Mouse (Mus musculus) left cerebral cortex, postnatal 14 days (tissue): Measurements from ENCODE around the gene Gria3. TPM values are rescaled to one million over a fixed set of nuclear protein-coding genes. Genes with fewer than 3 reads are reported as not detected.

Source experiments
- DNase-seq, 2 experiments: peaks; one replicate each; pipeline ENCODE4 v3.0.0; 2021 to 2022; ENCODE audit warnings: low spot score in 2 of 2, mixed read lengths in 1 of 2
- intact Hi-C: fragments of 180-260 bp; cut with DNase I; formaldehyde crosslinking; loops from one replicate; pipeline ENCODE4 v1.15.1; 2025
- microRNA-seq, 2 experiments: library from miRNA; unstranded; fragments of <30 nt; microRNA quantifications; one replicate each; pipeline ENCODE4 v1.2.0; 2022
- total RNA-seq, 2 experiments: library from RNA; stranded (reverse); gene quantifications; 2 replicates each; pipeline ENCODE4 v1.2.3; 2021

The Gria3 gene
- total RNA-seq, 2 experiments from 2014 or later, result 178 to 196 TPM

DNA sequence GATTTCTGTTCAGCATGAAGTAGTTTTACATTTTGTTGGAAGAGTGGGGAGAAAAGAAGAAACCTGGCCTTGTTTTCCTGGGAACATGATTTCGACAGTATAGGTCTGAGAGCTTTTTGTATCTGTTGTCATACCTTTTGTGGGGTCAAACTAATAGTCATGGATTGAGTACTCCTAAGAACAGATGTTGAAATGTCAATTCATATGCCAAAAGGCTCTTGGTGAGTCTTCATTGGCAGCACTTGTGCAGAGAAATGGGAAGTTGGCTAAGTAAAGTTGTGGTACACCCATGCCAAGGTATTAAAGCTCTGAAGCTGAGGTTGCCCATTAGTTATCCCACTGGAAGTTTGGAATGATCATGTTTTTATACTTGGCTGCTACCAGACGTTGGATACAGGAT is 135.2 kb downstream of the Gria3 start:
- DNase-seq, result no peak
- intact Hi-C loops, result no loop called here

DNA sequence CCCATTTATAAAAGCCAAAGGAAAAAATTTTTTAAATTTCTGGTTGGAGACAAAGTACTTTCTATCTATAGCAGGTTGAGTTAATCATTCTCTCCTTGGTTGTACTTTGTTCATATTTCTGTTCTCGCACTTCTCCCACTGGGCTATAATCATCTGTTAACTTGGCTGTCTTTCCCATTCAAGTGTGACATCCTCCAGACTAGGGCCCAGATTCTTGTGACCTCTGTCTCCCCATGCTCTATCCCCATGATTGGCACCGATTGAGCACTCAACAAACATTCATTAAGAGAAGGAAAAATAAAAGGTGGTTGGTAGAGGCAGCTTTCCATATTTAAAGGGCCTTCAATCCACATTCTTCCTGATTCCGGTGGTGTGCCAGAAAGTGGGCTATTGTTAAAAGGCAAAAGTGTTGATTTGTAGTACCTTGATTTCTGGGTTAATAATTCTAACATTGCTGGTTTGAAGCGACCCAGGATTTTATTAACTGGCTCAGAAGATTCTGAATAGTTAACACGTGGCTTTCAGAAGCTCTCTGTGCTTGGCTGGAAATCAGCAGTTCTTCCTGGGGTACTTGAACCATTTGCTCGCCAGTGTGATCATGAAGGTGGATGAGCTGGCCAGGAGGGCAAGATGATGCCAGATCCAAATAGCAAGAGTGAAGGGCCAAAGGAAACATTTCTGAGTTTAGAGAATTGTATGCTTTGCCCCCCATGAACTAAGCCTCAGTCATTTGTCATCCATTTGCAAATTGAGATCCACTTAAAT is 161.8 kb downstream of the Gria3 start:
- intact Hi-C loops, result no loop called here

DNA sequence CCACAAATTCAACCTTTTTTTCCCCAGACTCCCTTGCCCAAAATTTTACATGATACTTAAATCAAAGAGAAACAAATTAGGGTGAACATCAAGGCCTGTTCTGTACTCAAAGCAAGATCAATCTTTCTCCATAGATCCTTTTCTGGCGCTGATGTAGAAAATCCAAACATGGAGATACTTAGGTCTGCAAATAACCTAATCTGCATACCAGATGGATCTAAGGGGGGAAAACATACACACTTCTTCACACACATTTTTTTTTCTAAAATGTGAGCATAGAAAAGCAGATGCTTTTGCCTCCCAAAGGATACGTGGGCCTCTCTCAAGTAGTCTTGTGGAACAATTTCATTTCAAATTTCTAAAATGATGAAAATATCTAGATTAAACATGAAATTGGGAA is 164.2 kb downstream of the Gria3 start:
- DNase-seq, result peak in 1 of 2 experiments; percentile 7

More for the DNA sequence above, 161.8 kb downstream of the Gria3 start:
- no peak for DNase-seq

DNA sequence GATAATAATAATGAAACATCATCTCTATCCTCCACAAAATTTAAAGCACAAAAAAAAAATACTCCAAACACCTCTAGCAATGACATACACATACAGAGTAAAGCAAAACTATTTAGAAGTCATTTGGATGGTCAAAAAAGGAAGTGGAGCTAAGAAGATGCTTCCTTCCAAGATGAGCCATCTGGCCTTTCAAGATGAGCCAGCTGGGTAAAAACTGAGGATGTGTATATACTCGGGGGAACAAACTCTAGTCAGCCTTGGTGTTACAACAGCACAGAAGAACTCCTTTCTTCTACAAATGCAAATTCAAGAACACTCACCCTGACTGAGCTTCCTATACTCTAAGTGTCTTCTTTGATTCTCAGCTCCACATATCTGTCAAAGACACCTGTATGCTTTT is 172.4 kb downstream of the Gria3 start:
- intact Hi-C loops, result no loop called here
- peak; percentile 3 to 12 for DNase-seq

More for the DNA sequence above, 164.2 kb downstream of the Gria3 start:
- intact Hi-C loops, result no loop called here

DNA sequence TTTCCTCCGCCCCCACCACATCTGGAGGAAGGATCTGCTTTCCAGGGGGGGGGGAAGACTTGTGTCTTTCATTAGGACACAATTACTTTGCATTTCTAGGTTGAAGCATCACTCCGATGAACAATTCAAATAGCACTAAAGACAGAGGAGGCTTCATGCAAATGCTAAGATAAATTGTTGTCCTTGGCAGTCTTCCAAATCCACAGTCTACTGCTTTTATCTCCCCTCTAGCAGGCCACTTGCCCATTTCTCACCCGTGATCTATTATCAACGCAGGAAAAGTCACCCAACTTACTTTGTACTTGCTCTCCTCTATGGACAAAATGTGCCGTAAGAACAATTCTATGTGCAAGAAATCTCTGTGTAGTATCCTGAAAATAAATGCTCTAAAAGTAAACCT is 178.1 kb downstream of the Gria3 start:
- DNase-seq, result no peak
- intact Hi-C loops, result no loop called here

DNA sequence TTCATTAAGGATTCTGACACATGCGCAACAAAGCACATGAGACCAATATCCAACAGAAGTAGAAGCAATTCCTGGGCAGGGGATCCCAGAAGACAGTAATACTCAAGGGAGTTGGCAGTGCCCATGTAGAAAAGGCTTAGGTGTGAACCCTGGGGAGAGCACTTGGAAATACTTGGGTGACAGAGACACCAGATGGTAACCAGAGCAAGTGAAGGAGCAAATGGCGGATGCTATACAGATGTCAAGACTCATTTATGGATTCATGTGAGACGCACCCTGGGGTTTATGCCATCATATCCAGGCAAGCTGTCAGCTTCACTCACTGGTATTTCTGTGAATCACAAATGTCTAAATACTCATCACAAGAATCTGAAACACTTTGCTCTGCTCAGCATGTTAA is 187.0 kb downstream of the Gria3 start:
- intact Hi-C loops, result no loop called here
- DNase-seq, result peak; percentile 2 to 4

DNA sequence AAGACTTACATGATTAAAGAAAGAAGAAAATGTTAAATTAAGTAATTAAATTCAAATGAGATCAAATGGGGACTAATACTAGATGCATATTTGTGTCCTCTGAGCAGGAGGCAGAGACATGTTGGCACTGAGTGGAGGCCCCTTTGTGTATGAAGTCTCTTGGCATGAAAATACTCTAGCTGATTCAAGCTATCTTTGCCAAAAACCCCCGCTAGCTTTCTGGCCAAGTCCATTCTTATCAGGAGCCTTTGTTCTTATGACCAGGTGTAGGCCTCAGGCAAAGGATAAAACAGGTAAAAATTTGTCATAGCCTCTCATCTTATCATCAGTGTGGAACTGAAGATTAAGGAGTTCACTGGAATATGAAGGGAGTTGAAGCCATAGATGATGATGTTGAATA is 206.5 kb downstream of the Gria3 start:
- intact Hi-C loops, result no loop called here
- no peak for DNase-seq

DNA sequence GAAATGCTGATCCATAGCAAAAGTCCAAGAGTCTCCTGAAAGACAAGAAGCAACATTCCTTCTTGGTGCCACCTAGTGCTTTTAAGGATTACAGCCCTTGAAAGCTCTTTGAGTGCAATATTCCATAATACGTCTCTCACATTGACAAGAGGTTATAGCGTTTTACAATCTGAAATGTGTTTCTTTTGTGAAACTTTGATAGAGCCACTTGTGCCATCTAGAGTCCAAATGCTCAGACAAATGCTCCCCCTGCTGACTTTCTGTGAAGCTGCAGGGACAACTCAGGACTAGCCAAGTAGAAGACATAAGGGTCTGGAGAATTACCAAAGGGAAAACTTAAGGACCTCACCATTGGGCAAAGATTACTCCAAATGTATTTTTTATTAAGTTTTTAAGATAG is 214.3 kb downstream of the Gria3 start:
- peak; percentile 11 to 39 for DNase-seq
- intact Hi-C loops, result loop anchor here (10.0 kb wide), 1 partner anchor 210 kb away; the partner anchor contains the start of gene Gria3

DNA sequence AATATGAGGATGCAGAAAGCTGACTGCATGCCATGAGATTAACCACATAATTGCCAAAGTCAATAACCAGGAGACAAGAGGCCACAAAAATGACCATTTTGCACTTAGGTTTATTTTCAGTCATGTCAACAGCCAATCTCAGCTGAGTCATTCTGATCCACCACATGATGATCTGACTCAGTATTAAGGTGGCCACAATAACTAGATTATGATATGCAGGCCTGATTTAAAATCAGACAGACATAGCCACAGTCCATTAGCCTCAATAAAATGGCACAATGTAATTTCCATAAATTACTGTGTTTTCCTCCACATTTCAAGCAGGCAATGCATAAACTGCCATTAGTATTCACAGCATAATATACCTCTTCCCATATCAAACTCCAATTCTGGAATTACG is 216.3 kb downstream of the Gria3 start:
- DNase-seq, result no peak
- intact Hi-C loops, result loop anchor here (10.0 kb wide), 1 partner anchor 212 kb away; the partner anchor contains the start of gene Gria3

DNA sequence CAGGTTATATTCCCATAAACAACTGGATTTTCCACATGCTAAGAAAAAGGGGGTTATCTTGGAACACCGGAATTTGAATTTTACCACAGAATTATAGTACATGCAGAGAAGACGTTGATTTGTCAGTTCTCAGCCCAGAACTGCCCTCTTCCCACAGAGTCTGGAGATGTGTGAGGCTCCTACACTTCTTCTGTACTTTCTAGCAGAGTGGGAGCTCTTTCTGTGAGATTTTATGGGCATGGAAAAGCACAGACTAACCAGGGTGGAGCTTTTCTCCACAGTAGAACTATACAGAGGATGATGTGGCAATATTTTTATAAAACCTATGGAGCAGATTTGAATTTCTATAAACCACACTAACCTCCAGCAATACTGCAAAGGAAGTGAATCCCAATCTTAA is 217.7 kb downstream of the Gria3 start:
- intact Hi-C loops, result loop anchor here (10.0 kb wide), 1 partner anchor 214 kb away; the partner anchor contains the start of gene Gria3

DNA sequence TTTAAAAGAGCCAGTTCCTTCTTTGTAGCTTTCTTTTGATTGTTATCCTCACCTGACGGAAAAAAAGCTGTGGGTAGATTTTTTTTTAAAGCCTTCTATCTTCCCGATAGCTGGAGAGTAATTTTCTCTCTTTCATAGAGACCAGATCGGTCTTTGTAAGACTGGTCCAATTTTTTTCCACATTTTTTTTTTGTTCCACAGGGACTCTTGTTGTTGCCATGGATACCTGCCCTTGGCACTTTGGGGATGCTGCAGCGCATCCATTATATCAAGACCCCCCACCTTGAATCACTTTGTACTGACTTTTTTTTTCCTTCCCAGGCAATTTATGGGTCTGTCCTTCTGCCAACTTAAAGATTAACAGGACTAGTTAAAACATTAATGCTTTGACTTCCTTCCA is 232.9 kb downstream of the Gria3 start:
- no peak for DNase-seq
- intact Hi-C loops, result no loop called here

More for the DNA sequence above, 217.7 kb downstream of the Gria3 start:
- DNase-seq, result no peak

DNA sequence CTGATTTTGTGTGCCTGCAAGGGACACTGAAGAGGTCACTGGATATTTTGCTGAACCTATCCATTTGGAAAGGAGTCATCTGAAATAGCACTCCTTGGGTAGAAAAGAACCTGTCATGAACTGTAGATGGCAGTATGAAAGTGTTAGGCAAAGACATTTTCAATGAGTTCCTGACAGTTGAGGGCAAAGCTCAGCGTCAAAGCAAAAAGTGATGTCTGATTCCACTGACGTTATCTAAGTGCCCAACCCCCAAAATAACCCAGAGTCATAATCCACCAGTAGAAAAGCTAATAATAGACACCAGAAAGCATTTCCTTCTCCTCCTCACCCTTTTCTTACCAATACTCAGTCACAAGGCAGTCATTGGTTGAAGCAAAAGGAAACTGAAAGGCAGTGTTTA is 244.3 kb downstream of the Gria3 start:
- DNase-seq, result no peak
- intact Hi-C loops, result no loop called here

DNA sequence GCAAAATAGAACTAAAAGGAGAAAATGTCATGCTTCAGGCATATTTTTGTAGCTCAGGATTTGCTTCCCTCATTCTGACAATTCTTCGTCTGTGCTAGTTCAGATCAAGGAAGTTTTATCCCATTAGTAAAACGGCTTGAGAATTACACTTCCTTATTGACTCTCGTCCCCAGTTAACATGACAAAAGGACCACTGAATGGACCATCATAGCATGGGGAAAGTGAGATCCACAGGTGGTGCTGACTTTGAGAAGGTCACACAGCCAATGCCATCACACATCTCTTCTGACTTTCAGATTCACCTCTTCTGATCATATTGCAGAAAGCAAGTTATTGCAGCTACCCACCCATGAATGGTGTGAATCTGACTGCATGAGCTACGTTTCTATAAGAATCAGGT is 257.1 kb downstream of the Gria3 start:
- no peak for DNase-seq
- intact Hi-C loops, result no loop called here

DNA sequence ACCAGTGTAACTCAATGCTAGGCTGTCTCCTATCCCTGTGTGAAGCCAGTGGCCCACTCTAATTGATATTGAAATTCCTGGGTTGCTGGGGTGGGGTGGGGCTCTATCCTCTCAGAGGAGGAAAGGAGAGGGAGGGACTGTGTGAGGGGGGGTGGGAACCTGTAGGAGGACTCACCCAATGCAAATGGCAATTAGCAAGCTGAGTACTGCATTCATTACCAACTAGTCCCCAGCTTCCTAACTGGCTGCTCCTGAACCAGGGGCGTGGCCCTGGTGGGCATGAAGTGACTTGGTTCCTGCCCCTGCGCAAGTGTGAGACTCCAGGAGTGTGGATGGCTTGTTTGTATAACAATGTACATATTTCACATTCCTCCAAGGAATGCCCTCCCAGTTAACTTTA is 288.2 kb downstream of the Gria3 start:
- intact Hi-C loops, result no loop called here
- DNase-seq, result no peak

DNA sequence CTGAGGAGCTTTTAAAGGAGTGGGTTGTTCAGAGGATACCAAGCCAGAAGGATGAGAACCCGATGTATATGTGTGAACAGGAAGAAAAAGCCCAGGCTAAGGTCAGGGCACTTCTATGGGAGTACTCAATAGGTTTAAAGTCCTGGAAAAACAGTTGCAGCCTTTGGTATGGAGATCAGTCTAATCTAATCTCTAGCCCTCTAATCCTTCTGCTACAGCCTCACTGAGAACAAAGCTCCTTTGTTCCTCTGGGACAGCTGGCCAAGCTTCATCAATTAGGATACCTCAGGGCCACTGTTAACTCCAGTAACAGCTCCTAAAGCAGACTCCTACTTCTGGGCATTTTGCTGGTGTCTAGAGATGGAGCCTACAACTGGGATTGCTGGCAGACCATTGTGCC is 291.4 kb downstream of the Gria3 start:
- no peak for DNase-seq
- intact Hi-C loops, result no loop called here

Small RNA genes lying within 50 kb of the gene (microRNA-seq; reads per million reads assigned to microRNA genes)
- gene Gm22413, result 0 reads per million in 2 experiments
